Mouse (Mus musculus): Measurements from ENCODE around the gene Alox12. TPM values are rescaled to one million over a fixed set of nuclear protein-coding genes. Genes with fewer than 3 reads are reported as not detected.

The Alox12 gene
- 0.74 and 1.0 TPM in 2 replicates for polyA plus RNA-seq (2015; fragmentation: Nextera tagmentation; extraction: Ambion mirVana)

DNA sequence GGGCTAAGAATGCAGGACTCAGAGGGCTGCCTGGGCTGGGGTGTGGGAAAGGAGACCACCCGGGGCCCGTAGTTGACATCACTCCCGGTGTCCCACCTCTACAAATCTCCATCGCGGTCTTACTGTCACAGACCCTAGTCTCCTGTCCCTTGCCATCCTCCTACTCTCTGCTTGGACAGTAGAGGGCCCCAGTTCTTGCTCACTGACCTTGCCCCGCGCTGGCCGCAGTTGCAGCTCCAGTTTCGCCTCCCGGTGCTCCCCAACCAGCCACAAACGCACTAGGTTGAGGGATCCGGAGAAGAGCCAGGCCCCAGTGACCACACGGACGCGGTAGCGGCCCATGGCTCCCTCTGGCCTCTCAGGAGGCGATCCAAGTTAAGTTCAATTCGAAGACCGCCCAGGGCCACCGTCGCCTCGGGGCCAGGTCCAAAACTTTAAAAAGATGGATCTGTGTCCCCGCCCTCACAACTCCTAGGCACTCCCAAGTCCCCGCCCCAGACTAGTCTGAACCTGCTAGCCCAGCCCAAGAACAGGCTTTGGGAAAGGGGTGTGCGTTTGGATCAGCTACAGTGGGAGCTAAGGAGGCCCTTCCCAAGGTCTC is at the start of gene Alox12:
Gene Alox12, minus strand, starts transcription at position 423 of the 601 bp plus-strand sequence.
- peaks cover 11% of the 10 kb centered on the region for H3K4me1 ChIP-seq
- no peak within 1 kb of the TSS for H3K9ac ChIP-seq
- peak within 1 kb of the TSS; percentile 14 for H3K4me3 ChIP-seq

DNA sequence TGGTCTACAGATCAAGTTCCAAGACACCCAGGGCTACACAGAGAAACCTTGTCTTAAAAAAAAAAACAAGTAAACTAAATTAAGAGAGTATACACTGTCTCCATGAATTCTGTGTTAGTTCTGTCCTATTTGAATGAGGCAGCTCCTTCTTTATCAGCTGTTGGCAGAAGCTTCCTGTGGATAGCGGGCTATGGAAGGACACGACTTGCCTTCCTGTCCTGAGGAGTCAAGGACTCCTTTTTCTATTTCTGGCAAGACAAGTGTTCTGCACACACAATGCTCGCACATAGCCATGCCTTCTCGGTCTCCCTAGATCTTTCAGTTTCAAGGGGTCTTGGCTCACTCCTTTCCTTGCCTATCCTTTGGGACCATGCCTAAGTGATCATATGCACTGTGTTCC is 47.1 kb upstream of the Alox12 start:
- H3K27me3 ChIP-seq: no peaks in the 10 kb centered on the region
- WGBS: 88% methylated on average over 4 of the region's 4 CpGs
- H3K9me3 ChIP-seq (replicated peaks): 0 out of 2 replicates have a peak, but pooled peaks cover 6% of the 10 kb centered on the region
- no peaks in the 10 kb centered on the region for H3K36me3 ChIP-seq (ENCODE audit: poor library complexity, severe bottlenecking)
- no peak for ATAC-seq
- no peak overlapping the region for H3K4me2 ChIP-seq
- H3K4me3 ChIP-seq: no peak overlapping the region
- no peaks in the 10 kb centered on the region for H3K4me1 ChIP-seq
- H3K27ac ChIP-seq: no peak overlapping the region
- no peak overlapping the region for H3K9ac ChIP-seq

More for the DNA sequence above, at the start of gene Alox12:
- no peaks in the 10 kb centered on the region for H3K9me3 ChIP-seq (replicated peaks)
- no peak for ATAC-seq
- peak within 1 kb of the TSS; percentile 31 for H3K4me2 ChIP-seq
- H3K27me3 ChIP-seq: peaks cover 63% of the 10 kb centered on the region
- H3K27ac ChIP-seq: no peak within 1 kb of the TSS
- WGBS: 1% methylated on average over 25 of the region's 25 CpGs
- H3K36me3 ChIP-seq (ENCODE audit: poor library complexity, severe bottlenecking): no peaks in the 10 kb centered on the region

DNA sequence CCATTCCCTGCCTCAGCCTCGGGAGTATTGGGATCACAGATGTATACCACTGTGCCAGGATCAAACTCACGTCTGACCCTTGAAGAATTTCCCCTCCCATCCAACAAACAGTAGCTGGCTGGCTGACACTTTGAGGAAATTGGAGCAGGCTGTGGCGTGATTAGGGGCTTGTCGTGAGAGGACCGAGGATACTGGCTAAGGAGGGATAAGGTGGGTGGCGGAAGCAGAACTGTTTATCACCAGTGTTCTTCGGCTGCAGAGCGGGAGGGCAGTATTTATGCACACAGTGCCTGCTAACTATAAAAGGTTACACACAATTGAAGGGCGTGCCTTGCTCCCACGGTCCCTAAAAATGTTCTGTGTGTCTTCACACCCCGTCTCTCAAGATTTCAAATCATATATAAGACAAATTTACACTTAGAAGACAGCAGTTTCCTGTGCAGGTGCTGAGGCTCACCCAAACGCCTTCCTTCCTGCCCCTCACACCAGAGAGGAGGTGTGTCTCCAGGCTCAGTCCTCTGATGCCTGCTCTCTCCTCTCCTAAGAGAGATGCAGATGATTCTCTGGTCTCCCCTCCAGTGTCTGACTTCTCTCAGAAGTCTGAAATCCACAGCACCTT is 42.8 kb upstream of the Alox12 start:
- no peaks in the 10 kb centered on the region for H3K4me1 ChIP-seq
- 0 out of 2 replicates have a peak, but pooled peaks cover 6% of the 10 kb centered on the region for H3K9me3 ChIP-seq (replicated peaks)
- H3K36me3 ChIP-seq (ENCODE audit: poor library complexity, severe bottlenecking): no peaks in the 10 kb centered on the region
- no peak overlapping the region for H3K4me3 ChIP-seq
- no peak overlapping the region for H3K27ac ChIP-seq
- no peak overlapping the region for H3K9ac ChIP-seq
- WGBS: 74% methylated on average over 12 of the region's 12 CpGs
- no peak for ATAC-seq
- H3K4me2 ChIP-seq: no peak overlapping the region
- H3K27me3 ChIP-seq: no peaks in the 10 kb centered on the region

DNA sequence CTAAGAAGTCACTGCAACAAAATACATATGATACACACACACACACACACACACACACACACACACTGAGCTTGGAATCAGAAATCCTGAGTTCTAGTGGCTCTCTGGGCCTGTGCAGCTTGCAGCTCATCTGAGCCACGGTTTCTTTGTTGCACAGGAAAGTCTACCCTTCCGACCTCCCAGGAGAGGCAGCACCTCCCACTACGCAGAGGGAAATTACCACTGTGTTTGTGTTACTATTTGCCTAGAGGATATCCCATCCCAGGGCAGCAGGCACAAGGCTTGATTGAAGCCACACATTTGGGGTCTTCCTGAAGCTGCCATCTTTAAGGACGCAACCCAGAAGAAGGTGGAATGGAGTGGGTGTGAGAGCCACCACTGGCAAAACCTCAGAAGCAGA is 42.3 kb upstream of the Alox12 start:
- Histone ChIP-seq H3K27ac (no peak overlapping the region), H3K27me3 (no peaks in the 10 kb centered on the region), H3K36me3 (ENCODE audit: poor library complexity, severe bottlenecking) (no peaks in the 10 kb centered on the region), H3K4me3 (no peak overlapping the region), H3K9ac (no peak overlapping the region), H3K9me3 (replicated peaks) (0 out of 2 replicates have a peak, but pooled peaks cover 6% of the 10 kb centered on the region), H3K4me2 (no peak overlapping the region), H3K4me1 (no peaks in the 10 kb centered on the region)
- no peak for ATAC-seq
- 72% methylated on average over 4 of the region's 4 CpGs for WGBS

DNA sequence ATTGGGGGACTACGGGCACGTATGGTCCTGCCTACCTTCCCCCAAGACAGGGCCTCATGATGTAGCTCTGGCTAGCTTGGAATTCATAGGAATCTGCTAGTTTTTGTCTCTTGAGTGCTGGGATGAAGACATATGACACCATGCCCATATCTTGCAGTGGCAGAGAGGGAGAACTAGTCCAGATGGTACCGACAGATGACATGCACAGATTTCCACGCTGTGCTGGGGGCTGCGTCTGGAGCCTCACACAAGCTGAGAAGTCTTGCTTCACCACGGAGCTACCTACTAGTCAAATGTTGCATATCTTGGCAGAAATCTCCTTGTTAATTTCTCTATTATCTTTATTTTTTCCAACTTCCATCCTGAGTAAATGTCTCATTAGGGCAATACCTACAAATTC is 38.7 kb upstream of the Alox12 start:
- Histone ChIP-seq H3K4me1 (0 out of 2 replicates have a peak, but pooled peaks cover 3% of the 10 kb centered on the region), H3K4me3 (no peak overlapping the region), H3K27ac (no peak overlapping the region), H3K4me2 (no peak overlapping the region), H3K9ac (no peak overlapping the region), H3K9me3 (replicated peaks) (no peaks in the 10 kb centered on the region), H3K36me3 (ENCODE audit: poor library complexity, severe bottlenecking) (no peaks in the 10 kb centered on the region), H3K27me3 (no peaks in the 10 kb centered on the region)
- WGBS: 92% methylated on average over 6 of the region's 6 CpGs
- no peak; the same call in 1 of the 2 replicates for ATAC-seq

DNA sequence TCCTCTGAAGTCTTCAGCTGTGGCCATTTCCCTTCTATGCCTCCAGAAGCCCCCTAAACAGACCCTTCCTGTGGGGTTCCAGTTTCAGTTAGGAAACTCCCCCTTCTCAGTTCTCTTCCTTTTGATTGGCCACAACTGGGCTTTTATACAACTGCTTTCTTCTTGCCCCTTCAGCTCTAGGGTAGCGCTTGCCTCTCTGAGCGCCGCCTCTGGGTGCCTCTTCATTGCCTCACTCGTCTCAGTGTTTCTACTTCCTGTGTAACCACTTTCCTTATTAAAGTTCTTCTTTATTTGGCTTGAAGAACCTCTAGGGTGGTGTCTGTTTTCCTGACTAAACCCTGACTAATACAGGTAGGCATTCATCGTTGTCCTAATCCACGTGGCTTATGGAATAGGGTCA is 36.1 kb upstream of the Alox12 start:
- Histone ChIP-seq H3K9ac (no peak overlapping the region), H3K4me3 (no peak overlapping the region), H3K27me3 (no peaks in the 10 kb centered on the region), H3K36me3 (ENCODE audit: poor library complexity, severe bottlenecking) (no peaks in the 10 kb centered on the region), H3K27ac (no peak overlapping the region), H3K4me1 (0 out of 2 replicates have a peak, but pooled peaks cover 3% of the 10 kb centered on the region), H3K9me3 (replicated peaks) (no peaks in the 10 kb centered on the region), H3K4me2 (no peak overlapping the region)
- WGBS: 81% methylated on average over 6 of the region's 6 CpGs
- no peak for ATAC-seq

DNA sequence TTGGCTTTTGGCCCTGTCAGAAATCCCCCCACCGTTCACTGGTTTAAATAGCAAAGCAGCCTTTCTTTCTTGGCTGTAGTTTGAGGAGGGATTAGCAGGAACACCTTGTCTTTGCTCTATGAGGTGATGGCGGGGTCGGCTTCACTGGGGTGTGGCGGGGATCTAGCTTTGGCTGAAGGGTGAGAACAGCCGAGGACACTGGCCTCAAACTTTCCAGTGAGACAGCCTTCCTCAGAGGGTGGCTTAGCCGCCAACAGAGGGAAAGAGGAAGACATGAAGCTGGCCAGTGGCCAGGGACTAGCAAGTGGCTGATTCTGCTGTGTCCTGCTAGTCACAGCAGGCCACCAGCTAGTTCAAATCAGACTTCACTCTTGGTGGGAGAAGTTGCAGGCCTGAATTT is 34.1 kb upstream of the Alox12 start:
- Histone ChIP-seq H3K4me2 (no peak overlapping the region), H3K27me3 (no peaks in the 10 kb centered on the region), H3K27ac (no peak overlapping the region), H3K4me1 (0 out of 2 replicates have a peak, but pooled peaks cover 3% of the 10 kb centered on the region), H3K9me3 (replicated peaks) (no peaks in the 10 kb centered on the region), H3K36me3 (ENCODE audit: poor library complexity, severe bottlenecking) (no peaks in the 10 kb centered on the region), H3K9ac (no peak overlapping the region), H3K4me3 (no peak overlapping the region)
- ATAC-seq: no peak
- WGBS: 26% methylated on average over 6 of the region's 6 CpGs

DNA sequence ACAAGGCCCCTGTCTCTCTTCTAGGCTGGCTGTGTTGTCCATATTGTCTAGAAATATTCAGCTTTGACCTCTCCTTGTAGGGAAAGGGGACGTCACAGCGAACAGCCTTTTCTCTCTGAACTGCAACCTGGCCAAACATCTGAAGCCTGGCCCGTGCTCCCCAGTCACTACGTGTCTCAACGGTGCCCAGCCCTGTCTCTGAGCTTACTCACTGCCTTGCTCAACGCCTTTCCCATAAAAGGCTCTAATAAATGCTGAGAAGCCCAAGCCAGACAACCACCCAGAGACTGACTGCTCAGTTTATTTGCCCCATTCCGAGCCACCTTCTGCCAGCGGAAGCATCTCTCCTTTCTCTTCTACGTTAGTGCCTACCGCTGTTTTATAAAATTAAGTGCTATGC is 32.9 kb upstream of the Alox12 start:
- Histone ChIP-seq H3K4me1 (0 out of 2 replicates have a peak, but pooled peaks cover 3% of the 10 kb centered on the region), H3K27me3 (no peaks in the 10 kb centered on the region), H3K9ac (no peak overlapping the region), H3K9me3 (replicated peaks) (no peaks in the 10 kb centered on the region), H3K27ac (no peak overlapping the region), H3K4me3 (no peak overlapping the region), H3K4me2 (no peak overlapping the region), H3K36me3 (ENCODE audit: poor library complexity, severe bottlenecking) (no peaks in the 10 kb centered on the region)
- no peak for ATAC-seq
- 86% methylated on average over 10 of the region's 10 CpGs for WGBS

DNA sequence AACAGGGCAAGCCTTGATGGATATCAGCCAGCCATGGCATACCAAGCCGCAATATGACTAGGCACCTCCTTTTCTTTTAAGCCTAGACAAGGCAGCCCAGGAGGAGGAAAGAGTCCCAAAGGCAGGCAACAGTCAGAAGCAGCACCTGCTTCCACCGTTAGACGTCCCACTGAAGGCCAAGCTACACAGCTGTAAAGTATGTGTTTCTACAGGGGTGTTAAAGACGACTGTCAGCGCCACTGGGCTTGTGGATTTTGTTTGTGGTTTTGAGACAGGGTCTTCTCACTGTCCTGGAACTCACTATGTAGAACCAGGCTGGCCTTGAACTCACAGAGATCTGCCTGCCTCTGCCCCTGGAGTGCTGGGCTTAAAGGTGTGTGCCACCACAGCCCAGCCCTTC is 30.5 kb upstream of the Alox12 start:
- 79% methylated on average over 5 of the region's 5 CpGs for WGBS
- no peak overlapping the region for H3K9ac ChIP-seq
- ATAC-seq: no peak
- no peak overlapping the region for H3K4me2 ChIP-seq
- H3K36me3 ChIP-seq (ENCODE audit: poor library complexity, severe bottlenecking): no peaks in the 10 kb centered on the region
- H3K27me3 ChIP-seq: no peaks in the 10 kb centered on the region
- H3K4me1 ChIP-seq: 0 out of 2 replicates have a peak, but pooled peaks cover 3% of the 10 kb centered on the region
- no peak overlapping the region for H3K4me3 ChIP-seq
- no peak overlapping the region for H3K27ac ChIP-seq
- H3K9me3 ChIP-seq (replicated peaks): no peaks in the 10 kb centered on the region

DNA sequence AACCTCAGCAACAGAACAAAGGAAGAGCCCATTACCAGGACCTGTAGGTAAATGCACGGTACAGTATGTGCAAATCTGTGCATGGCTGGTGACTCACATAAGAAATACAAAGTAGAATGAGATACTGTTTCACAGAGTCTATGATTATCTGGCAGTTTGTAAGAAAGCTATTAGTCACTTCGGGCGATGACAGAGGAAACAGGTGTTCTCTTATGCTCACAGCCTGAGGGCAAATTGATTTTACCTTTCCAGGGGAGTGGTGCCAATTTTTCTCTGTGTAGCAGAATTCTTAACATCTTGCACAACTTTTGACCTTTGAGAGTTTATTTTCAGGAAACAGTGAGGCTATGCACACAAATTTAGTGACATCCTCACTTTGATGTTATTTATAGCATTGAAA is 29.6 kb upstream of the Alox12 start:
- Histone ChIP-seq H3K27me3 (no peaks in the 10 kb centered on the region), H3K27ac (no peak overlapping the region), H3K4me3 (no peak overlapping the region), H3K36me3 (ENCODE audit: poor library complexity, severe bottlenecking) (no peaks in the 10 kb centered on the region), H3K4me1 (0 out of 2 replicates have a peak, but pooled peaks cover 3% of the 10 kb centered on the region), H3K4me2 (no peak overlapping the region), H3K9ac (no peak overlapping the region), H3K9me3 (replicated peaks) (no peaks in the 10 kb centered on the region)
- WGBS: 91% methylated on average over 3 of the region's 3 CpGs
- ATAC-seq: no peak

DNA sequence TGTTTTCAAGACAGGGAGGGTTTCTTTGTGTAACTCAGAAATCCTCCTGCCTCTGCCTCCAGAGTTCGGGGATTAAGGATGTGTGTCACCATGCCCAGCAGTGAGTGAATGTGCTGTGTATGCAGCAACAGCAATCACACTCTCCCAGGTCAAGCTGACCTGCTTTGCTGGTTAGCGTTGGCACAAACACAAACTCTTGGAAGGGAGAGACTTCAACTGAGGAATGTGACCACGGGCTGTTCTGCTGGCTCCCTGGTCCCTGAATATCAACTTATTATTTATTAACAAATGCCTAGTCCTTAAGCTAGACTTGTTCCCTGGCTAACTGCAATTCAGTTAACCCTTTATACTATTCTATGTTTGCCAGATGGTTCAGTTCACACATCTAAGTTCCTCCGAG is 28.5 kb upstream of the Alox12 start:
- 85% methylated on average over 4 of the region's 4 CpGs for WGBS

DNA sequence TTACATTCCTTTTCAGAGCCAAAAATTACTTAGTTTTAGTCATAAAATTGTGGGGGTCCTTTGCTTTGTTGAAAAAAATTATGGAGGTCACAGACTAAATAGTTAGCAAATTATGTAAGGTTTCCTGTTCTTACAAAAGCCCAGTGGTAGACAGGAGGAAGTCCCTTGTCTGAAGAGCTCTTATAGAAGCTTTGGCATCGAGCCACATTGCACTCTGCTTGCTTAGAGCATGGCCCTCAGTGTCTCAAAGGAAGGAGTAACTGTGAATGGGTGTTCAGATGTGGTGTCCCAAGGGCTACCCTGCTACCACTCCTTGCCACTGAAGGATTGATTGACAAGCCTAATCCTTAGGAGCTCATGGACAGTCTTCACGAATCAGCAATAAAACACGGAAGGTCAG is 25.3 kb upstream of the Alox12 start:
- Histone ChIP-seq H3K27ac (no peak overlapping the region), H3K9me3 (replicated peaks) (no peaks in the 10 kb centered on the region), H3K36me3 (ENCODE audit: poor library complexity, severe bottlenecking) (no peaks in the 10 kb centered on the region), H3K4me2 (no peak overlapping the region), H3K4me3 (no peak overlapping the region), H3K27me3 (no peaks in the 10 kb centered on the region), H3K9ac (no peak overlapping the region), H3K4me1 (no peaks in the 10 kb centered on the region)
- 67% methylated on average over 3 of the region's 3 CpGs for WGBS
- no peak for ATAC-seq

More for the DNA sequence above, 28.5 kb upstream of the Alox12 start:
- Histone ChIP-seq H3K4me3 (no peak overlapping the region), H3K4me2 (no peak overlapping the region), H3K9me3 (replicated peaks) (no peaks in the 10 kb centered on the region), H3K27me3 (no peaks in the 10 kb centered on the region), H3K4me1 (no peaks in the 10 kb centered on the region), H3K9ac (no peak overlapping the region), H3K36me3 (ENCODE audit: poor library complexity, severe bottlenecking) (no peaks in the 10 kb centered on the region), H3K27ac (no peak overlapping the region)
- no peak for ATAC-seq
